Mouse (Mus musculus) c-Kit-positive CD71-negative TER-119-negative erythroid progenitor cells, embryonic 14.5 days (primary cell): ENCODE data around the gene Mpp4.
A peak's percentile ranks its signal among the peaks of the same experiment; 100 is the strongest.

Source experiments
- DNase-seq: peaks from one replicate; pipeline ENCODE4 v3.0.0-alpha.2; 2013; ENCODE audit warnings: low read depth

Gene Mpp4

GRCm38 (mm10) chr1:59167654-59168425 lies 4.7 kb upstream of the Mpp4 start:
- no peak for DNase-seq

- no peak for DNase-seq
These were observed 3.2 kb upstream of the Mpp4 start for GRCm38 (mm10) chr1:59166232-59166905.

- DNase-seq: no peak
These were observed 729 bp upstream of the Mpp4 start for GRCm38 (mm10) chr1:59163918-59164317.

DNA sequence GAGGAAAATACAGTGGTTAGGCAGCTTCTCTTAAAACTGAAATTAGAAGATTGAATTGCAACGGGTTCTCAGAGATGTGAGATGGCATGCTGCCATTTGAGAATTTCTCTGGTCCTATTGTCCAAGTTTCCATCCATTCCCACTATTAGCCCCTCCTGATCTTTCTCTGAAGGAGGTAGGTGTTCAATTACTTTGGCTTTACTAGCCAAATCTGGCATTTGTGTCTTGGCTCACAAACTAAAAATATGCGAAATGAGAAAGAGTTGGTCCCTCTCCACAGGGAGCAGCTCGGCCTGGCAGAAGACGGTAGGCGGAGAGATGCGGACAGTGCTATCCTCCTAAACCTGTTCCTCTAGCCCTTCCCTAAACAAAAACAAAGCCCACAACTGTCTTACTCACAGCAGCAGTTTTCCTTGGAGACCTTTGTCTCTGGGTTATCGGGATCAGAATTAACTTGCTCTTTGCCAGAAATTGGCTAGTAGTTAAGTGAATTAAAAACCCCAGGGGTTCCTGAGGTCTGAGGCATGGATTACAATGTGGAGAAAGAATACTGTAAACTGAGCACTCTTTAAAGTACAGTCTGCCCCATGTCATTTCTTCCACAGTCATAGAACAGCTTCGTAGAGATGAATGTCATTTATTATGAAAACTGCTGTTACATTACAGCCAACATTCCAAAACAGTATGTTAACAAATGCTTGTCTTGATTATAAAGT lies 722 bp downstream of the Mpp4 start:
- no peak for DNase-seq

- DNase-seq: no peak
These were observed 1.8 kb downstream of the Mpp4 start for GRCm38 (mm10) chr1:59161396-59161795.

DNA sequence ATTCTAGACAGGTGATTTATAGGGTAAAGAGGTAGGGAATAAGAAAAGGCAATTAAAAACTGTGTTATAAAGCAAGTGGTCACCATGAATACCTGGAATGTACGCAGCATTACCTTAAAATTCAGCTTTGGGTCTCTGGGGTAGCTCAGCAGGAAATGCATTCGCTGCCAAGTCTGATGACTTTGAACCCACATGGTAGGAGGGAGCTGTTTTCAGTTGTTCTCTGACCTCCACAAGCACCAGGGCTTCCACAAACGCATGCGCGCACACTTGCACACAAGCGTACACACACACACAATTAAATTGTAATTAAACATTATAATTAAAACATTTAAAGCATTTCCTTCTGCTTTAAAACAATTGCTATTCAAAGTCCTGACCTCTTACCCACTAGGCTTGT lies 2.3 kb downstream of the Mpp4 start:
- DNase-seq: no peak

DNA sequence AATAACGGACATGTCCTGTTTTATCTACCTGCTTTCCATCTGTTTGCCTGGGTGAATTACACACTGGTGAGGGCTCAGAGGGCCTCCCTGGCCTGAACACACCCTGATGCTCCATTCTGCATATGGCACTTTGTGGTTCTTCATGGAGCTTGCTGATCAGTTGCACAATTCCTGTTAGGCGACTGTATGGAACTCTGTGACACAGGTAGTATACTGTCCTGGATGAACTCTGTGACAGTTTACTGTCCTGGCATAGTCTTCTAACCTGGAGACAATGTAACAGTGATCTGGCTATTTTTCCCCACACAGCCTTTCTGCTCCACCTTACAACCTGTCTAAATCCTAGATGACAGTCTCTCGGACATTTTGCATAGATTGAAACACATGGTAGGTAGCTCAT lies 4.1 kb downstream of the Mpp4 start:
- DNase-seq: no peak

DNA sequence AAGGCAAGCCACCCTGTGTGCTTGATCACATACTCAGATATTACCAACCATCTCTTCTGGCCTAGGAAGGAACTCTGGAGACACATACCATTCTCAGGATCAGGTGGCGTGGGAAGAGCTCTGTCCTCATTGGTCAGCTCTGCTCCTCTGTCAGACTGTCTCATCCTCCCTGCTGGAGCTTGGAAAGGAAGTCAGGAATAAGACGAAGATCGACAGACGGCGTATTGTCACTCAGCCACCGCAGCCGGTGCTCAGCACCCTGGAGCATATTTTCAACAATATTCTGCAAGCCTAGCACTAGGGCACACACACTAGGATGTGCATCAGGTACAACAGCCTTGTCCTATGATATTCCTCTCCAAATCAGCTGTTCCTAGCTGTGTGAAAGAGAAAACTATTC lies 4.7 kb downstream of the Mpp4 start:
- no peak for DNase-seq

DNA sequence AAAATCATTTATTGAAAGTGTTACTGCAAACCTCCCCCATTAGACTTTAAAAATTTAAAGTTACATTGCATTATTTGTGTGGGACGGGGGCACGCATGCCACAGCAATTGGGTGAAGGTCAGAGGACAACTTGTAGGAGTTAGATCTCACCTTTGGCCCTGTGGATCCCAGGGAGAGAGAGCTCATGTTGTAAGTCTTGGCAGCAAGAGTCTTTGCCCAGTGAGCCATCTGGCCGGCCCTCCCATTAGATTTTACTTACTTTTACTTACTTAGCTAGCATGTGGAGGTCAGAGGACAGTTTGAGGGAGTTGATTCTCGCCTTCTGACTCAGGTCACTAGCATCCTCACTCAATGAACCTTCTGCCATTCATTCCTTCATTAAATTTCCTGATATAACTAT lies 5.3 kb downstream of the Mpp4 start:
- DNase-seq: no peak

GRCm38 (mm10) chr1:59152346-59152745 lies 10.8 kb downstream of the Mpp4 start:
- no peak for DNase-seq

GRCm38 (mm10) chr1:59150542-59150941 lies 12.6 kb downstream of the Mpp4 start:
- DNase-seq: no peak

GRCm38 (mm10) chr1:59144543-59144942 lies 18.6 kb downstream of the Mpp4 start:
- no peak for DNase-seq

DNA sequence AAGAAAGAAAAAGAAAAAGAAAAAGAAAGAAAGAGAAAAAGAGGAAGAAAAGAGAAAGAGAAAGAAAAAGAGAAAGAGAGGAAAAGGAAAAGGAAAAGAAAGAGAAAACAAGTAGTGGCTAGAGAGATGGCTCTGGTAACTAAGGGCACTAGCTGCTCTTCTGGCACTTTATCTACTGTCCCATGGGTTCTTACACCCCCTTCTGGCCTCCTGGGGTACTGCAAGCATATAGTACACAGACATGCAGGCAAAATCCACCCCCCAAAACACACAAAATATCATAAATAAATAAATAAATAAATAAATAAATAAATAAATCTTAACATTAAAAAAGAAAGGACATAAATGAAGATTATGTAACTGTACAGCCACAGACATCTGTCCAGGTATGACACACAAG lies 20.4 kb downstream of the Mpp4 start:
- peak; percentile 62 for DNase-seq

GRCm38 (mm10) chr1:59134419-59134818 lies 28.8 kb downstream of the Mpp4 start:
- DNase-seq: no peak

GRCm38 (mm10) chr1:59128879-59129278 lies 34.3 kb downstream of the Mpp4 start:
- no peak for DNase-seq

DNA sequence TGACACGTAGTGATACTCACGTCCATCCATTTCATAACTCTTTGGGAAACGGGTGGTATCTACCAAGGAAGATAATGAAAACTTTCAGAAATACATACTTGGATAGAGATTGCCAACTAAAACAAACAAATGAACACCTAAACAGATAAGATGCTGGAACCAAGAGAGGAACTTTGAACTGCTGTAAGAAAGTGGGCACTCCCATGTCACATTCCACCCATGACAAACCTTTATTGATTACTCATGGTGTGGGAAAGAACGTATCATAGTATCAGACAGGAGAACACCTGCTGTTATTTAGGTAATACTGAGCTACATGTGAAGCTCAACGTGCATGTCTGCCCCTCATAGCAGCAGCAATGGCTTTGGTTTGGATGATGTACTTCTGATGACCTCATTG lies 37.6 kb downstream of the Mpp4 start:
- DNase-seq: no peak

DNA sequence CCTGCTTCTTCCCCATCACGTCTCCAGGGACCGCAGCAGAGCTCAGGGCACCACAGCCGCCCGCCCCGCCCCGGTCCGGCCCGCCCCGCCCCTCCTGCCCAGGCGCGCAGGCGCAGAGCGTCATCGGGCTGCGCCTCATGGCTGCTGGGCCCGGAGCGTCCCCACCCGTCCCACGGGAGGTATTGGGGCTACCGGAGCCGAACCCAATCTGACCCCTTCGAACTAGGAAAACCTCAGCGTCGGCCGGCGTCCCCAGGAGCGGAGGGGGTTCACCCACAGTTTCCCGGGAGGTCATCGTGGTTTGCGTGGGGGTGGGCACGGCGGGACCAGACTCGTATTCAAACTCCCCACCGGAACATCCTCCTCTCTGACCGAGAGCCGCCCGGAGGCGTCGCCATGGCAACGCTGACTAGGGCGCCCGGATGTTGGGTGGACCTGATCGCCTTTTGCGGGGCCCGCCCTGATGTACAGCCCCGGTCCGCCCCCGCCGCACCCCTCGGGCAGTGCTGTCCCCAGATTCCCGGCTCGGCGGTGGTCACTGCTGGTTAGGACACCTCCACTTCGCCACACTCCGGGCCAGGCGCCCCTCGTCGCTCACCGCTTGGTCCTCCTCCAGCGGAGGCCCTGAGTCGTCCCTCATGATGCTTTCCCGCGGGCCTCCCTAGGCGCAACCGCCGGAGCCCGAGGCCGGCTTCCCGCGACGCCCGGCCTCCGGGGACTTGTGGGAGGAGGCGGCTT lies 43.3 kb downstream of the Mpp4 start, which contains the start of gene Tmem237:
Gene Tmem237, minus strand, starts transcription at position 689 of the 738 bp plus-strand sequence.
- DNase-seq: peak; percentile 56

GRCm38 (mm10) chr1:59110524-59110923 lies 52.7 kb downstream of the Mpp4 start:
- DNase-seq: no peak

- DNase-seq: no peak
These were observed 61.1 kb downstream of the Mpp4 start for GRCm38 (mm10) chr1:59102071-59102470.

DNA sequence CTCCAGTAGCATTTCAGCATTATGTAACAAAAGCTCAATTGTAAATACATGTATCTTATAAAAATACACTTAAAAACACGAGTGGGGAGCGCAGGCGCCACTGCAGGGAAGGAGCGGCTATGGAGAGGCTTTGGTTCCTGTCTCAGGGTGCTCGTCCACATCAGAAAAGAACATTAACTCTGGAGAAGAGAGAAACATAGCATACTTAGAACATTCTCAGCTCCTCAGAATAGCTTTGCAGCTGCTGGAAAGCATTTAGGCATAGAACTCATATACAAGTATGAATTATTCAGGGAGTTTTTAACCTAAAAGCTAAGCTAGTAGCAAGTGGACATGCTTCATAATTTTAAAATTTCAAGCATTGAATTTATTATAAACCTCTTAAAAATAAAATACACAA lies 62.2 kb downstream of the Mpp4 start:
- DNase-seq: no peak

GRCm38 (mm10) chr1:59094705-59095104 lies 68.5 kb downstream of the Mpp4 start, which contains the start of gene C2cd6:
Gene C2cd6, minus strand, starts transcription at chr1:59094900.
- DNase-seq: no peak
